Mouse (Mus musculus) myocyte (in vitro differentiated cells): Measurements from ENCODE around the gene Wfdc10.

ENCODE experiments used
- E2F4 ChIP-seq: IDR thresholded peaks from one replicate; pipeline ENCODE4 v1.6.1; 2011; ENCODE audit warnings: mild to moderate bottlenecking, control low read depth, moderate library complexity; ENCODE audit not compliant: insufficient read depth
- MAX ChIP-seq: IDR thresholded peaks from one replicate; pipeline ENCODE4 v1.6.1; 2011; ENCODE audit warnings: low read depth, mild to moderate bottlenecking, control low read depth
- POLR2A ChIP-seq: IDR thresholded peaks from one replicate; pipeline ENCODE4 v1.6.1; 2011; ENCODE audit warnings: low read depth, mild to moderate bottlenecking, control low read depth, moderate library complexity; ENCODE audit not compliant: insufficient read length

DNA sequence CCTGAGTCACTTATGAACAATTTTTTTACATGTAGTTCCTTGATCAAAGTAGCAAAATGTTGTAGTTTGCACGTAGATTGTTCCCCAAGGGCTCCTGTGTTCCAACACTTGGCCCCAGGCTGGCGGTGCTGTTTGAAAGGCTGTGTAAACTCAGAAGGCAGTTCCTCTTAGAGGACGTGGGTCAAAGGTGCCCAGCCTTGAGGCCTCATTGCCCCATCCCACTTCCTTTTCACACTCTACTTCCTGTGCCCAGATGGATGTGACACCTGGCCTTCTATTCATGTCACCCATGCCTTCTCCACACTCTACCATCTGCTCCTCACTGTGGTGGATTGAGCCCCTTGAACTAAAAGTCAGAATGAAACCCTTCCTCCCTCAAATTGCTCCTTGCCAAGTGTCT is 24.1 kb downstream of the Wfdc10 start:
- TF ChIP-seq POLR2A = no peak
- no peak for TF ChIP-seq MAX
- TF ChIP-seq E2F4 = no peak
